Mouse (Mus musculus): ENCODE data around the gene Acbd5. TPM values are rescaled to one million over a fixed set of nuclear protein-coding genes. Genes with fewer than 3 reads are reported as not detected.
"Not testable (repeated sequence)": the region's sequence is repeated elsewhere in the genome, so short reads cannot be mapped to it uniquely, and the experiment has no call there.

Acbd5 gene
- polyA plus RNA-seq, 1 experiment from 2014 or later, result 38.8 TPM

DNA sequence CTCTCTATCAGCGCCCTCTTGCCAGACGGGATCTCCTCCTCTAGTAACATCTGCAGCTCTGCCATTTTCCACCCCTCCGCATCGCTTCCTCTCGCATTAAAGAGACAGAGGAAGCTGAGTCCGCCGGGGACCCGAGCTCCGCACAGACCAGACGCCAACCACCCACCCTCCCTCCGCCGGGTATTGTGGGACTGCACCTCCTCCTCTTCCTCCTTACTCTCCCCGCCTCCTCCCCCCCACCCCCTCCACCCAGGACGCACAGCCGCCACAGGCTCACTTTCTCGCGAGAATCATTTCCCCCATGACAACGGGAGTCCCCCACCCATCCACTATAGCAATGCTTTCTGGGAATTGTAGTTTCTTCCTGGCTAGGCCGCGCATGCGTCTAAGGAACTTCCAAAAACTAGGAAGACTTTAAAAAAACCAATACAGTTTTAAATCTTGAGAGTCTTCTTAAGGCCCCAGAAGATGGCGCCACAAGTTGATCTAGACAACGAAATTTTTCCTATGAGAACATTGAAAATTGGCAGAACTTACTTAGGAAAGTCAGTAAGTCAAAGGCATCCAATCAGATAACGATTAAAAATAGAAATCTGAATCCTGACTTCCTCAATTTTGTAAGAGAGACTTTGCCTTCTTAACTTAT lies 27.8 kb upstream of the Acbd5 start, which contains the start of gene Abi1:
Gene Abi1, minus strand, starts transcription at position 241 of the 646 bp plus-strand sequence.
- H3K27ac ChIP-seq, result peak within 1 kb of the TSS; percentile 96
- 3% methylated on average over 24 of the region's 24 CpGs for WGBS
- H3K4me3 ChIP-seq, result peak within 1 kb of the TSS; percentile 97
- no peaks in the 10 kb centered on the region for H3K9me3 ChIP-seq
- peak; percentile 92 for DNase-seq (ENCODE audit: low spot score)
- no peaks in the 10 kb centered on the region for H3K27me3 ChIP-seq (ENCODE audit: insufficient read depth, poor library complexity, severe bottlenecking)
- H3K36me3 ChIP-seq, result no peaks in the 10 kb centered on the region
- H3K4me1 ChIP-seq (replicated peaks), result peaks cover 20% of the 10 kb centered on the region

GRCm38 (mm10) chr2:23040690-23041089 lies 27.3 kb upstream of the Acbd5 start:
- not testable (repeated sequence) for H3K27me3 ChIP-seq (ENCODE audit: insufficient read depth, poor library complexity, severe bottlenecking); H3K36me3 ChIP-seq; H3K4me3 ChIP-seq; DNase-seq (ENCODE audit: low spot score); H3K9me3 ChIP-seq; H3K27ac ChIP-seq
- WGBS, result 89% methylated on average over 7 of the region's 7 CpGs
- peaks cover 20% of the 10 kb centered on the region for H3K4me1 ChIP-seq (replicated peaks)

DNA sequence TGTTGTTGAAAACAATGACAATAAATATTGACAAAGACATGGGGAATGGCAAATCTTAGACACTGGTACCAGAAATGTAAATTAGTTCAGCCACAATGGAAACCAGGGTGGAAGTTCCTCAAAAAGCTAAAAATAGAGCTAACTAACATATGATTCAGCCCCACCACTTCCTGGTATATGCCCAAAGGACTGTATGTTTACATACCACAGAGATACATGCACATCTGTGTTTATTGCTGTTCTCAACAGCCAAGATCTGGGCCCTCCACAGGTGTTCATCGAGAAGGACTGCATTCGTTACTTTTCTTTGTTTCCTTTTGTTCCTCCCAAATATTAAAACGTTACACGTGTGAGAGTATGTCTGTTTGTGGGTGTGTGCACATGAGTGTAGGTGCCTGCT lies 26.5 kb upstream of the Acbd5 start:
- no peak for DNase-seq (ENCODE audit: low spot score)
- peaks cover 20% of the 10 kb centered on the region for H3K4me1 ChIP-seq (replicated peaks)
- WGBS, result 93% methylated on average over 4 of the region's 4 CpGs
- no peak overlapping the region for H3K4me3 ChIP-seq
- no peaks in the 10 kb centered on the region for H3K36me3 ChIP-seq
- no peaks in the 10 kb centered on the region for H3K9me3 ChIP-seq
- no peaks in the 10 kb centered on the region for H3K27me3 ChIP-seq (ENCODE audit: insufficient read depth, poor library complexity, severe bottlenecking)
- H3K27ac ChIP-seq, result no peak overlapping the region

DNA sequence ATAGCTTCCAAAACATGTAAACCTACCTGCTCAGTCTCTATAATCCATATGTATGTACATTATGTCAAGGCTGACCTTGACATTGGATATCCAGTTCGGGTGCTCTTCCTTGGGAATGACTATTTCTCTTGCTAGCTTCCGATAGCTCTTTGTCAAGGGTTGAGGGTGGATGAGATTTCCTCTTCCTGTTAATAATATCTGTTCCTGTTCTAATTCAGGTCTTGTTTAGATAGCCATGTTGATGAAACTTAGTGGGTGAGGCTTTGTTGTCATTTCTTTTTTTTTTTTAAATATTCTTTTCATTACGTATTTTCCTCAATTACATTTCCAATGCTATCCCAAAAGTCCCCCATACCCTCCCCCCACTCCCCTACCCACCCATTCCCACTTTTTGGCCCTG lies 25.8 kb upstream of the Acbd5 start:
- 92% methylated on average over 3 of the region's 3 CpGs for WGBS
- no peak for DNase-seq (ENCODE audit: low spot score)

DNA sequence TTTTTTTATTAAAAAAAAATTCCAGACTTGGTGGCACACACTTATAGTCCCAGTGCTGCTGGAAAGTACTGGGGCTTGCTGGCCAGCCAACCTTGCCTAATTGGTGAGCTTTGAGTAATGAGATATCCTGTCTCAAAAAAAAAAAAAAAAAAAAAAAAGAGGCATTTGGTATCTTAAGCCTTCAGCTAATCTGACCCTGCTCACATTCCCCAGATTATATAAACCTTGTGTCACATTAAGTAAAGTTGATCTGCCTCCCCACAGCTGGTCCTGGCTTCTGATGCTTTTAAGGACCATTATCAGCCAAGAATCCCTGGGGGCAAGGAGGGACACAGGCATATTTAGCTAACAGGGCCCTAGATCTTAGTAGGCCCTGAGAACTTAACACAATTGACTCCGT lies 22.3 kb upstream of the Acbd5 start:
- no peaks in the 10 kb centered on the region for H3K27me3 ChIP-seq (ENCODE audit: insufficient read depth, poor library complexity, severe bottlenecking)
- no peaks in the 10 kb centered on the region for H3K4me1 ChIP-seq (replicated peaks)
- WGBS, result 47% methylated on average over 1 of the region's 1 CpGs
- no peaks in the 10 kb centered on the region for H3K9me3 ChIP-seq
- no peak for DNase-seq (ENCODE audit: low spot score)
- H3K4me3 ChIP-seq, result no peak overlapping the region
- H3K27ac ChIP-seq, result no peak overlapping the region
- H3K36me3 ChIP-seq, result no peaks in the 10 kb centered on the region

More for the DNA sequence above, 25.8 kb upstream of the Acbd5 start:
- H3K36me3 ChIP-seq, result no peaks in the 10 kb centered on the region
- H3K27me3 ChIP-seq (ENCODE audit: insufficient read depth, poor library complexity, severe bottlenecking), result no peaks in the 10 kb centered on the region
- H3K4me1 ChIP-seq (replicated peaks), result peaks cover 18% of the 10 kb centered on the region
- no peak overlapping the region for H3K4me3 ChIP-seq
- no peaks in the 10 kb centered on the region for H3K9me3 ChIP-seq
- H3K27ac ChIP-seq, result no peak overlapping the region

DNA sequence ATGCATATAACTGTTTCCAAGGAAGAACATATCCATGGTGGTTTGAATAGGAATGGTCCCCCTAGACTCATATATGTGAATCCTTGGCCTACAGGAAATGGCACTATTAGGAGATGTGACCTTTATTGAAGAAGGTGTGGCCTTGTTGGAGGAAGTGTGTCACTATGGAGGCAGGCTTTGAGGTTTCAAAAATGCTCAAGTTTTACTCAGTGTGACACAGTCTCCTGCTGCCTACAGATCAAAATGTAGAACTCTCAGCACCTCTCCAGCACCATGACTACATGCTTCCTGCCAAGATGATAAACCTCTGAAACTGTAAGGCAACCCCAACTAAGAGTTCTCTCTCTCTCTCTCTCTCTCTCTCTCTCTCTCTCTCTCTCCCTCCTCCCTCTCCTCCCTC lies 20.0 kb upstream of the Acbd5 start:
- Histone ChIP-seq H3K27me3 (ENCODE audit: insufficient read depth, poor library complexity, severe bottlenecking) (no peaks in the 10 kb centered on the region), H3K9me3 (no peaks in the 10 kb centered on the region), H3K4me1 (replicated peaks) (no peaks in the 10 kb centered on the region), H3K36me3 (no peaks in the 10 kb centered on the region), H3K27ac (no peak overlapping the region), H3K4me3 (no peak overlapping the region)
- no peak for DNase-seq (ENCODE audit: low spot score)

- Histone ChIP-seq H3K27ac (no peak overlapping the region), H3K9me3 (no peaks in the 10 kb centered on the region), H3K27me3 (ENCODE audit: insufficient read depth, poor library complexity, severe bottlenecking) (no peaks in the 10 kb centered on the region), H3K4me3 (no peak overlapping the region), H3K4me1 (replicated peaks) (no peaks in the 10 kb centered on the region), H3K36me3 (no peaks in the 10 kb centered on the region)
- DNase-seq (ENCODE audit: low spot score), result no peak
- WGBS, result 78% methylated on average over 2 of the region's 2 CpGs
These were observed 16.1 kb upstream of the Acbd5 start for GRCm38 (mm10) chr2:23051890-23052289.

- Histone ChIP-seq H3K4me1 (replicated peaks) (no peaks in the 10 kb centered on the region), H3K9me3 (no peaks in the 10 kb centered on the region), H3K27ac (no peak overlapping the region), H3K36me3 (no peaks in the 10 kb centered on the region), H3K4me3 (no peak overlapping the region), H3K27me3 (ENCODE audit: insufficient read depth, poor library complexity, severe bottlenecking) (no peaks in the 10 kb centered on the region)
- WGBS, result 74% methylated on average over 6 of the region's 6 CpGs
- DNase-seq (ENCODE audit: low spot score), result no peak
These were observed 15.4 kb upstream of the Acbd5 start for GRCm38 (mm10) chr2:23052523-23052922.

DNA sequence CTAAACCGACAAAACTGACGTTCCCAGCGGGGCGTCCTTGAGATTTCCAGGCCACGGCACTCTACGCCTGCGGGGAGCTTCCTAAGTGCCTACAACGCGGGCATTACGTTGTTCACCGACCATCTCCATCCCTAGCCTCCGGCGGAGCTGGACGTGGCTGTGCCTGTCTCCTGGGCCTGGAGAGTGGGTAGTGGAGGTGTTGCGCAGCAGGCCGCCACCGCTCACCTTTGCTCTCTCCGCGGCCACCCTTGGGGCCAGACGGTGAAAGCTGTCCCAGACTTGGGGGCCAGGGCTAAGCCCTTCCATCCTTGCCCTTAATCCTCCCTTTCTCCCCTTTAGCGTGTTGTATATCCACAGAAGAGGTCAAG lies 387 bp downstream of the Acbd5 start:
- under 1% methylated on average over 21 of the region's 21 CpGs for WGBS
- DNase-seq (ENCODE audit: low spot score), result no peak

GRCm38 (mm10) chr2:23068894-23069744 lies 1.2 kb downstream of the Acbd5 start:
- Histone ChIP-seq H3K4me3 (peak overlapping the region; percentile 84), H3K9me3 (no peaks in the 10 kb centered on the region), H3K36me3 (peaks cover 8% of the 10 kb centered on the region; the same call in 1 of the 2 replicates), H3K27me3 (ENCODE audit: insufficient read depth, poor library complexity, severe bottlenecking) (no peaks in the 10 kb centered on the region), H3K27ac (peak overlapping the region; percentile 94), H3K4me1 (replicated peaks) (peaks cover 9% of the 10 kb centered on the region; the same call in 1 of the 2 replicates)
- under 1% methylated on average over 50 of the region's 50 CpGs for WGBS
- DNase-seq (ENCODE audit: low spot score), result peak; percentile 92

More for the DNA sequence above, 387 bp downstream of the Acbd5 start:
- no peaks in the 10 kb centered on the region for H3K27me3 ChIP-seq (ENCODE audit: insufficient read depth, poor library complexity, severe bottlenecking)
- peak overlapping the region; percentile 84 for H3K4me3 ChIP-seq
- peak overlapping the region; percentile 94 for H3K27ac ChIP-seq
- H3K9me3 ChIP-seq, result no peaks in the 10 kb centered on the region
- peaks cover 9% of the 10 kb centered on the region; the same call in 1 of the 2 replicates for H3K4me1 ChIP-seq (replicated peaks)
- H3K36me3 ChIP-seq, result peaks cover 5% of the 10 kb centered on the region; the same call in 1 of the 2 replicates

- no peak overlapping the region for H3K27ac ChIP-seq
- no peak for DNase-seq (ENCODE audit: low spot score)
- peaks cover 9% of the 10 kb centered on the region; the same call in 1 of the 2 replicates for H3K4me1 ChIP-seq (replicated peaks)
- H3K4me3 ChIP-seq, result no peak overlapping the region
- 98% methylated on average over 2 of the region's 2 CpGs for WGBS
- no peaks in the 10 kb centered on the region for H3K9me3 ChIP-seq
- H3K27me3 ChIP-seq (ENCODE audit: insufficient read depth, poor library complexity, severe bottlenecking), result no peaks in the 10 kb centered on the region
- H3K36me3 ChIP-seq, result peaks cover 17% of the 10 kb centered on the region; the same call in 1 of the 2 replicates
These were observed 2.5 kb downstream of the Acbd5 start for GRCm38 (mm10) chr2:23070491-23070890.

DNA sequence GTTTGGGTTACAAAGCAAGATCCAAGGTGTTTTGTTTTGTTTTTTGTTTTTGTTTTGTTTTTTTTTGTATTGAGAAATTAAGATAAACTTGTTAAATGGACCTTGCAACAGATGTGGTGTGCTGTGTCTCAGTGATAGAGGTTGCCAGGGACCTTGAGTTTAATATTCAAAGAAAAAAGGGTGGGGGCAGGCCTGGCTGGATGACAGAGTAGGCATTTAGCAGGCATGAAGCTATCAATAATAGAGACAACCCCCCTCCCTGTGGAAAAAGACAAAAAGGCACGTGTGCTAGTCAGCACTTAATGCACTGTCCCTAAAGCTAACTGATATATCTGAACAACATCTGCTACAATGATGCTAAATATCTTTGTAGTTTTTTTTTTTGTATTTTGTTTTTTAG lies 3.4 kb downstream of the Acbd5 start:
- H3K4me1 ChIP-seq (replicated peaks), result peaks cover 9% of the 10 kb centered on the region; the same call in 1 of the 2 replicates
- peaks cover 26% of the 10 kb centered on the region for H3K36me3 ChIP-seq
- WGBS, result 74% methylated on average over 1 of the region's 1 CpGs
- no peaks in the 10 kb centered on the region for H3K27me3 ChIP-seq (ENCODE audit: insufficient read depth, poor library complexity, severe bottlenecking)
- no peak overlapping the region for H3K27ac ChIP-seq
- no peak overlapping the region for H3K4me3 ChIP-seq
- peaks cover 2% of the 10 kb centered on the region; the same call in 1 of the 2 replicates for H3K9me3 ChIP-seq
- no peak for DNase-seq (ENCODE audit: low spot score)

DNA sequence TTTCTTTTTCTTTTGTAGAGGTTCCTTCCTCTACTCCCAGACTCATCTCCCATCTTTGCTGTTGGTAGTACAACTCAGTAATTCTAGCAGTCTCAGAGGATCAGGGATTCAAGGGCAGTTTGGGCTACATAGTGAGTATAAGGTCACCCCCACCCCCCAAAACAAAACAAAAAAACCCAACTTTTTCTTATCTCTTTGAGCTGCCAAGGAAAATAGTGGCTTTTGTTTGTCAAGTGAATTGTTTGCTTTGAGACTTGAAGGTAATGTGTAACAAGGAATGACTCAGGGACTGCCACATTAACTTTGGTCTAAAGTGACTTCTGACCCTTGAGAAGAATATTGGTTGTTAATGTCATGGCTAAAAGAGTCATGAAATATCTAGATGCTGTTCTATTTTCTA lies 7.9 kb downstream of the Acbd5 start:
- peaks cover 3% of the 10 kb centered on the region; the same call in 1 of the 2 replicates for H3K9me3 ChIP-seq
- no peaks in the 10 kb centered on the region for H3K4me1 ChIP-seq (replicated peaks)
- H3K36me3 ChIP-seq, result peaks cover 69% of the 10 kb centered on the region

More for the DNA sequence above, 7.9 kb downstream of the Acbd5 start:
- no peak for DNase-seq (ENCODE audit: low spot score)
- H3K4me3 ChIP-seq, result no peak overlapping the region
- H3K27ac ChIP-seq, result no peak overlapping the region
- H3K27me3 ChIP-seq (ENCODE audit: insufficient read depth, poor library complexity, severe bottlenecking), result no peaks in the 10 kb centered on the region

Data from hindbrain, embryonic 10.5 days (tissue).